Mouse (Mus musculus) lung, postnatal 0 days (tissue): Measurements from ENCODE around the gene Cyb5r1. TPM values are rescaled to one million over a fixed set of nuclear protein-coding genes. Genes with fewer than 3 reads are reported as not detected.

Experiments
- ATAC-seq: fragments of 200-750 bp; cut with Nextera tagmentation; 2 replicates; pipeline ENCODE4 v1.8.0; 2017; ENCODE audit warnings: moderate library complexity
- DNase-seq: peaks from one replicate; pipeline ENCODE4 v3.0.0-alpha.2; 2016; ENCODE audit warnings: low spot score
- H3K27ac ChIP-seq: fragments of 300-500 bp; sonication (generic); 2 replicates; pipeline ENCODE4 v1.5.1; 2014; ENCODE audit warnings: antibody characterized with exemption, mild to moderate bottlenecking, low read length, mixed read lengths
- H3K27me3 ChIP-seq: fragments of 300-500 bp; sonication (generic); replicated peaks from 2 replicates; pipeline ENCODE4 v1.6.1; 2014; ENCODE audit warnings: low read length, mixed read lengths; ENCODE audit not compliant: insufficient read depth
- H3K36me3 ChIP-seq: fragments of 300-500 bp; sonication (generic); 2 replicates; pipeline ENCODE4 v1.6.1; 2014; ENCODE audit warnings: low read length, mixed read lengths; ENCODE audit not compliant: insufficient read depth
- H3K4me1 ChIP-seq: fragments of 300-500 bp; sonication (generic); 2 replicates; pipeline ENCODE4 v1.6.1; 2014; ENCODE audit warnings: antibody characterized with exemption, low read depth, low read length, mixed read lengths; ENCODE audit not compliant: insufficient read depth
- H3K4me2 ChIP-seq: fragments of 300-500 bp; sonication (generic); replicated peaks from 2 replicates; pipeline ENCODE4 v1.6.1; 2014; ENCODE audit warnings: low read depth, mild to moderate bottlenecking, low read length, moderate library complexity, mixed read lengths
- H3K4me3 ChIP-seq: fragments of 300-500 bp; sonication (generic); 2 replicates; pipeline ENCODE4 v1.5.1; 2014; ENCODE audit warnings: low read depth, low read length
- H3K9ac ChIP-seq: fragments of 300-500 bp; sonication (generic); replicated peaks from 2 replicates; pipeline ENCODE4 v1.6.1; 2014; ENCODE audit warnings: low read depth, mild to moderate bottlenecking
- H3K9me3 ChIP-seq: fragments of 300-500 bp; sonication (generic); 2 replicates; pipeline ENCODE4 v1.6.1; 2016; ENCODE audit warnings: low read length, mixed read lengths
- CTCF ChIP-seq: IDR thresholded peaks from 2 replicates; pipeline ENCODE4 v1.5.1; 2016; ENCODE audit warnings: antibody characterized with exemption, mild to moderate bottlenecking
- EP300 ChIP-seq: IDR thresholded peaks from 2 replicates; pipeline ENCODE4 v1.6.1; 2016; ENCODE audit warnings: antibody characterized with exemption, mild to moderate bottlenecking, control low read depth
- WGBS: fragments of 180-500 bp; shearing (Covaris S2); extraction: QIAGEN DNeasy Blood & Tissue Kit; methylation state at CpG from one replicate; pipeline ENCODE4 v1.1.7; 2014; 5-methylcytosine and 5-hydroxymethylcytosine counted together
- polyA plus RNA-seq: library from polyadenylated mRNA; unstranded; fragments of >200 nt; fragmentation: Nextera tagmentation; extraction: Ambion mirVana; gene quantifications from 2 replicates; pipeline ENCODE4 v1.2.1, GENCODE M21; 2015

Gene Cyb5r1
- polyA plus RNA-seq, 1 experiment from 2014 or later, result 15.3 TPM

- DNase-seq, result no peak
Measured at GRCm38 (mm10) chr1:134411706-134412629, 6.6 kb downstream of the Cyb5r1 start.

GRCm38 (mm10) chr1:134414038-134414437, 8.7 kb downstream of the Cyb5r1 start:
- DNase-seq (no peak), ATAC-seq (no peak)
- no peak for TF ChIP-seq CTCF
- H3K36me3 ChIP-seq, result no peaks in the 10 kb centered on the region
- H3K4me1 ChIP-seq, result peaks cover 11% of the 10 kb centered on the region; the same call in 1 of the 2 replicates
- 42% methylated on average over 2 of the region's 2 CpGs for WGBS
- H3K27ac ChIP-seq, result peak overlapping the region; percentile 97
- H3K9ac ChIP-seq, result no peak overlapping the region
- no peaks in the 10 kb centered on the region for H3K9me3 ChIP-seq
- no peak overlapping the region for H3K4me3 ChIP-seq
- no peaks in the 10 kb centered on the region for H3K27me3 ChIP-seq
- no peak overlapping the region for H3K4me2 ChIP-seq

More at GRCm38 (mm10) chr1:134411706-134412629, 6.6 kb downstream of the Cyb5r1 start:
- Histone ChIP-seq H3K4me2 (no peak overlapping the region), H3K27ac (no peak overlapping the region), H3K4me1 (peaks cover 7% of the 10 kb centered on the region; the same call in 1 of the 2 replicates), H3K27me3 (no peaks in the 10 kb centered on the region), H3K36me3 (no peaks in the 10 kb centered on the region), H3K9ac (no peak overlapping the region), H3K9me3 (no peaks in the 10 kb centered on the region), H3K4me3 (no peak overlapping the region)
- TF ChIP-seq CTCF (0 out of 2 replicates have a peak, but pooled peaks have one; percentile 2), EP300 (no peak)
- 90% methylated on average over 9 of the region's 9 CpGs for WGBS
- no peak for ATAC-seq

GRCm38 (mm10) chr1:134414501-134415167, 9.3 kb downstream of the Cyb5r1 start:
- 0 out of 2 replicates have a peak, but pooled peaks have one; percentile 29 for TF ChIP-seq EP300
- peak; percentile 62 for TF ChIP-seq CTCF
- H3K27me3 ChIP-seq, result no peaks in the 10 kb centered on the region

GRCm38 (mm10) chr1:134415168-134415831, 9.9 kb downstream of the Cyb5r1 start, which contains the start of gene Adipor1:
Gene Adipor1, plus strand, starts transcription at chr1:134415378.
- Histone ChIP-seq H3K36me3 (no peaks in the 10 kb centered on the region), H3K9me3 (no peaks in the 10 kb centered on the region), H3K4me2 (peak within 1 kb of the TSS; percentile 63), H3K4me1 (peaks cover 22% of the 10 kb centered on the region; the same call in 1 of the 2 replicates), H3K9ac (peak within 1 kb of the TSS; percentile 93), H3K27me3 (no peaks in the 10 kb centered on the region), H3K27ac (peak within 1 kb of the TSS; percentile 97), H3K4me3 (peak within 1 kb of the TSS; percentile 84)
- ATAC-seq (peak; percentile 99), DNase-seq (peak; percentile 99)
- under 1% methylated on average over 58 of the region's 77 CpGs for WGBS
- TF ChIP-seq CTCF (peak; percentile 10; the same call in 1 of the 2 replicates), EP300 (no peak)

More at GRCm38 (mm10) chr1:134414501-134415167, 9.3 kb downstream of the Cyb5r1 start:
- Histone ChIP-seq H3K9ac (no peak overlapping the region), H3K27ac (peak overlapping the region; percentile 97), H3K9me3 (no peaks in the 10 kb centered on the region), H3K4me1 (peaks cover 16% of the 10 kb centered on the region; the same call in 1 of the 2 replicates), H3K36me3 (no peaks in the 10 kb centered on the region), H3K4me3 (peak overlapping the region; percentile 84), H3K4me2 (peak overlapping the region; percentile 42)
- WGBS, result 9% methylated on average over 11 of the region's 11 CpGs
- ATAC-seq (peak; percentile 49), DNase-seq (peak; percentile 82)

GRCm38 (mm10) chr1:134418414-134418975, 13.1 kb downstream of the Cyb5r1 start:
- ATAC-seq (no peak), DNase-seq (no peak)
- no peak overlapping the region for H3K4me2 ChIP-seq
- WGBS, result 63% methylated on average over 2 of the region's 2 CpGs
- H3K9ac ChIP-seq, result no peak overlapping the region
- H3K4me3 ChIP-seq, result no peak overlapping the region
- peak overlapping the region; percentile 47; the same call in 1 of the 2 replicates for H3K27ac ChIP-seq
- peaks cover 26% of the 10 kb centered on the region; the same call in 1 of the 2 replicates for H3K4me1 ChIP-seq
- H3K27me3 ChIP-seq, result no peaks in the 10 kb centered on the region
- no peaks in the 10 kb centered on the region for H3K9me3 ChIP-seq
- H3K36me3 ChIP-seq, result no peaks in the 10 kb centered on the region
- TF ChIP-seq CTCF (no peak), EP300 (no peak)
